Mouse (Mus musculus) intestine, embryonic 14.5 days (tissue): ENCODE data around the gene Tex48. TPM values are rescaled to one million over a fixed set of nuclear protein-coding genes. Genes with fewer than 3 reads are reported as not detected.

ENCODE experiments used
- ATAC-seq: fragments of 200-750 bp; cut with Nextera tagmentation; replicated peaks from 2 replicates; pipeline ENCODE4 v1.8.0; 2017; ENCODE audit warnings: low read depth, moderate number of reproducible peaks, moderate TSS enrichment, moderate library complexity; ENCODE audit not compliant: low FRiP score, low TSS enrichment
- DNase-seq: peaks from one replicate; pipeline ENCODE4 v3.0.0-alpha.2; 2018; ENCODE audit warnings: low spot score
- H3K27ac ChIP-seq: fragments of 300-500 bp; sonication (generic); 2 replicates; pipeline ENCODE4 v1.5.1; 2014; ENCODE audit warnings: low read depth, mild to moderate bottlenecking, control low read depth
- H3K27me3 ChIP-seq: fragments of 300-500 bp; sonication (generic); replicated peaks from 2 replicates; pipeline ENCODE4 v1.6.1; 2014; ENCODE audit warnings: low read length, control low read depth; ENCODE audit not compliant: control insufficient read depth, insufficient read depth
- H3K36me3 ChIP-seq: fragments of 300-500 bp; sonication (generic); 2 replicates; pipeline ENCODE4 v1.6.1; 2014; ENCODE audit warnings: low read length, control low read depth; ENCODE audit not compliant: control insufficient read depth, insufficient read depth
- H3K4me1 ChIP-seq: fragments of 300-500 bp; sonication (generic); replicated peaks from 2 replicates; pipeline ENCODE4 v1.6.1; 2014; ENCODE audit warnings: low read length, control low read depth, mixed read lengths; ENCODE audit not compliant: control insufficient read depth, insufficient read depth
- H3K4me2 ChIP-seq: fragments of 300-500 bp; sonication (generic); 2 replicates; pipeline ENCODE4 v1.6.1; 2014; ENCODE audit warnings: low read length
- H3K4me3 ChIP-seq: fragments of 300-500 bp; sonication (generic); 2 replicates; pipeline ENCODE4 v1.5.1; 2014; ENCODE audit warnings: low read depth, low read length, control low read depth, mixed read lengths
- H3K9ac ChIP-seq: fragments of 300-500 bp; sonication (generic); 2 replicates; pipeline ENCODE4 v1.6.1; 2014; ENCODE audit warnings: mild to moderate bottlenecking, low read length
- H3K9me3 ChIP-seq: fragments of 300-500 bp; sonication (generic); 2 replicates; pipeline ENCODE4 v1.6.1; 2016; ENCODE audit warnings: low read length, control low read depth; ENCODE audit not compliant: control insufficient read depth
- WGBS: fragments of 180-500 bp; shearing (Covaris S2); extraction: QIAGEN DNeasy Blood & Tissue Kit; methylation state at CpG from one replicate; pipeline ENCODE4 v1.1.7; 2014; 5-methylcytosine and 5-hydroxymethylcytosine counted together
- polyA plus RNA-seq: library from polyadenylated mRNA; unstranded; fragments of >200 nt; fragmentation: Nextera tagmentation; extraction: Ambion mirVana; gene quantifications from 2 replicates; pipeline ENCODE4 v1.2.1, GENCODE M21; 2014

Tex48 gene
- not detected in 2 replicates for polyA plus RNA-seq

GRCm38 (mm10) chr4:63622378-63622835 lies at the start of gene Tex48:
TSS of gene Tex48 (minus strand) at chr4:63622428.
- no peak for ATAC-seq
- DNase-seq = peak; percentile 68
- H3K27ac ChIP-seq = no peak within 1 kb of the TSS
- H3K4me2 ChIP-seq = no peak within 1 kb of the TSS
- H3K4me3 ChIP-seq = no peak within 1 kb of the TSS
- no peaks in the 10 kb centered on the region for H3K4me1 ChIP-seq
- no peaks in the 10 kb centered on the region for H3K36me3 ChIP-seq
- WGBS = 52% methylated on average over 5 of the region's 5 CpGs
- no peak within 1 kb of the TSS for H3K9ac ChIP-seq
- H3K9me3 ChIP-seq = no peaks in the 10 kb centered on the region
- H3K27me3 ChIP-seq = no peaks in the 10 kb centered on the region

- H3K4me1 ChIP-seq = no peaks in the 10 kb centered on the region
- WGBS = 78% methylated on average over 4 of the region's 4 CpGs
- no peaks in the 10 kb centered on the region for H3K36me3 ChIP-seq
- no peak overlapping the region for H3K4me3 ChIP-seq
- H3K9ac ChIP-seq = no peak overlapping the region
- DNase-seq (no peak), ATAC-seq (no peak)
- no peaks in the 10 kb centered on the region for H3K9me3 ChIP-seq
- H3K27me3 ChIP-seq = no peaks in the 10 kb centered on the region
- no peak overlapping the region for H3K4me2 ChIP-seq
- no peak overlapping the region for H3K27ac ChIP-seq
Observed at GRCm38 (mm10) chr4:63668255-63668654, 46.0 kb upstream of the Tex48 start.

GRCm38 (mm10) chr4:63665738-63666137 lies 43.5 kb upstream of the Tex48 start:
- Histone ChIP-seq H3K4me3 (no peak overlapping the region), H3K36me3 (no peaks in the 10 kb centered on the region), H3K9ac (no peak overlapping the region), H3K4me2 (no peak overlapping the region), H3K27me3 (no peaks in the 10 kb centered on the region), H3K4me1 (no peaks in the 10 kb centered on the region), H3K27ac (no peak overlapping the region), H3K9me3 (no peaks in the 10 kb centered on the region)
- 85% methylated on average over 7 of the region's 7 CpGs for WGBS
- DNase-seq (no peak), ATAC-seq (no peak)

GRCm38 (mm10) chr4:63663279-63663678 lies 41.1 kb upstream of the Tex48 start, which contains the start of gene Gm11214:
TSS of gene Gm11214 (minus strand) at chr4:63663379.
- H3K9ac ChIP-seq = no peak within 1 kb of the TSS
- ATAC-seq = no peak
- H3K27me3 ChIP-seq = no peaks in the 10 kb centered on the region
- no peak within 1 kb of the TSS for H3K4me2 ChIP-seq
- H3K9me3 ChIP-seq = no peaks in the 10 kb centered on the region
- H3K4me3 ChIP-seq = no peak within 1 kb of the TSS
- no peak for DNase-seq
- no peak within 1 kb of the TSS for H3K27ac ChIP-seq
- no peaks in the 10 kb centered on the region for H3K4me1 ChIP-seq
- 90% methylated on average over 6 of the region's 6 CpGs for WGBS
- no peaks in the 10 kb centered on the region for H3K36me3 ChIP-seq

DNA sequence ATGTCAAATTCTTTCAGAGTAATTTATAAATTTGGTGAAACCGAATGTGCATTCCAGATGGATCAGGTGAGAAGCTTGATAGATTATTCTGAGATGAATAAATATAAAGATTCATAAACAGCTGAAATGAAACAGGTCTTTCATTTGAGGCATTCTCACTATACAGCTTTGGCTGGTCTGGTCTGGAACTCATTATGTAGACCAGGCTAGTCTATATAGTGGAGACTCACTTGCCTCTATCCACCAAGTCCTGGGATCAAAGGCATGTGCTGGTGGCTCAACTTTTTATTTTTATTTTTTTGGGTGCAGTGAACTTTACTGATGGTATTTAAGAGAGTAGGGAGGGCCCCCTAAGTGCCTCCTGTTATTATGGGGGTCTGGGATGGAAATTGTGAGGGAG lies 39.6 kb upstream of the Tex48 start:
- 90% methylated on average over 1 of the region's 1 CpGs for WGBS
- ATAC-seq = no peak

DNA sequence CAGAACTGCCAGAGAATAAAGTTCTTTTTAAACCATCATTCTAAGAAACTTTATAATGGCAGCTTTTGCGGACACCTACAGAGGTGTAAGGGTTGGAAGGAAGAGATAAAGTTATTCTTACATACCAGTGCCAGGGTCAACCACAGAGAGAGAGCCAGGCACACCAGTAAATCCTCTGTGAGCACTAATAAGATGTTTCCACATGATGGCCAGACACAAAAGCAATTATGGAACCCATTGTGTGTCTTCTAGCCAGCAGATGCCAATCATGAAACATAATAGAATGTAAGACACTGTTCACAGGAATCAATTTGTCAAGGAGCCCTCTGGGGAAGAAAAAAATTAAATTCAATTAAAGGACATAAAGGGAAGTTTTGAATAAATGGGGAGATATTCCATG lies 39.2 kb upstream of the Tex48 start:
- no peak for ATAC-seq
- WGBS = 78% methylated on average over 1 of the region's 1 CpGs

More for the DNA sequence above, 39.6 kb upstream of the Tex48 start:
- Histone ChIP-seq H3K27me3 (no peaks in the 10 kb centered on the region), H3K9ac (no peak overlapping the region), H3K9me3 (no peaks in the 10 kb centered on the region), H3K36me3 (no peaks in the 10 kb centered on the region), H3K4me1 (no peaks in the 10 kb centered on the region), H3K27ac (no peak overlapping the region), H3K4me2 (no peak overlapping the region), H3K4me3 (no peak overlapping the region)
- DNase-seq = no peak

GRCm38 (mm10) chr4:63659775-63660174 lies 37.5 kb upstream of the Tex48 start:
- Histone ChIP-seq H3K4me1 (no peaks in the 10 kb centered on the region), H3K9ac (no peak overlapping the region), H3K36me3 (no peaks in the 10 kb centered on the region), H3K4me2 (no peak overlapping the region), H3K27me3 (no peaks in the 10 kb centered on the region), H3K27ac (no peak overlapping the region), H3K9me3 (no peaks in the 10 kb centered on the region), H3K4me3 (no peak overlapping the region)
- no peak for DNase-seq
- WGBS = 94% methylated on average over 1 of the region's 1 CpGs
- ATAC-seq = no peak

More for the DNA sequence above, 39.2 kb upstream of the Tex48 start:
- Histone ChIP-seq H3K4me3 (no peak overlapping the region), H3K4me2 (no peak overlapping the region), H3K9me3 (no peaks in the 10 kb centered on the region), H3K27me3 (no peaks in the 10 kb centered on the region), H3K9ac (no peak overlapping the region), H3K4me1 (no peaks in the 10 kb centered on the region), H3K27ac (no peak overlapping the region), H3K36me3 (no peaks in the 10 kb centered on the region)
- no peak for DNase-seq

GRCm38 (mm10) chr4:63659086-63659485 lies 36.9 kb upstream of the Tex48 start:
- no peaks in the 10 kb centered on the region for H3K9me3 ChIP-seq
- WGBS = 42% methylated on average over 4 of the region's 4 CpGs

DNA sequence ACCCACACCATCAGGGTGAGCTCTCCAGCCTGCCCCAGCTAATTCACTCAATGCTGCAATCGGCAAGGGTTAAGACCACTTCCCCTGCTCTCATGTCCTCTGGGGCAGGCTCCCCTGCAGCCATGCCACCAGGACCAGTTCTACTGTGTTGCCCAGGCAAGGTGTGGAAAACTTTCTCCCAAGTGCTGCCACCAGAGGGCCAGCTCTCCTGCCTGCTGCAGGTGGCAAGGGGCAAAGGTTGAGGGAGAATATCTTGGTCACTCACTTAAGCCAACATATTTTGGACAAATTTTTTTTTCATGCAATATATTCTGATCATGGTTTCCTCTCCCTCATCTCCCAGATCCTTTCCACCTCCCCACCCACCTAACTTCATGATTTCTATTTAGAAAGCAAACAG lies 32.2 kb upstream of the Tex48 start:
- no peak overlapping the region for H3K9ac ChIP-seq
- 43% methylated on average over 1 of the region's 1 CpGs for WGBS
- no peak overlapping the region for H3K4me2 ChIP-seq
- H3K9me3 ChIP-seq = no peaks in the 10 kb centered on the region
- no peaks in the 10 kb centered on the region for H3K27me3 ChIP-seq
- H3K4me3 ChIP-seq = no peak overlapping the region
- no peak overlapping the region for H3K27ac ChIP-seq
- DNase-seq = no peak
- ATAC-seq = no peak
- no peaks in the 10 kb centered on the region for H3K36me3 ChIP-seq
- no peaks in the 10 kb centered on the region for H3K4me1 ChIP-seq

More at GRCm38 (mm10) chr4:63659086-63659485, 36.9 kb upstream of the Tex48 start:
- DNase-seq (no peak), ATAC-seq (no peak)
- no peak overlapping the region for H3K27ac ChIP-seq
- no peaks in the 10 kb centered on the region for H3K27me3 ChIP-seq
- H3K4me2 ChIP-seq = no peak overlapping the region
- no peak overlapping the region for H3K4me3 ChIP-seq
- H3K9ac ChIP-seq = no peak overlapping the region
- H3K36me3 ChIP-seq = no peaks in the 10 kb centered on the region
- H3K4me1 ChIP-seq = no peaks in the 10 kb centered on the region
